Mouse (Mus musculus): ENCODE results near the gene Gm20721. TPM values are rescaled to one million over a fixed set of nuclear protein-coding genes. Genes with fewer than 3 reads are reported as not detected.

Gene Gm20721
- polyA plus RNA-seq, 1 experiment from 2014 or later = 9.1 TPM

DNA sequence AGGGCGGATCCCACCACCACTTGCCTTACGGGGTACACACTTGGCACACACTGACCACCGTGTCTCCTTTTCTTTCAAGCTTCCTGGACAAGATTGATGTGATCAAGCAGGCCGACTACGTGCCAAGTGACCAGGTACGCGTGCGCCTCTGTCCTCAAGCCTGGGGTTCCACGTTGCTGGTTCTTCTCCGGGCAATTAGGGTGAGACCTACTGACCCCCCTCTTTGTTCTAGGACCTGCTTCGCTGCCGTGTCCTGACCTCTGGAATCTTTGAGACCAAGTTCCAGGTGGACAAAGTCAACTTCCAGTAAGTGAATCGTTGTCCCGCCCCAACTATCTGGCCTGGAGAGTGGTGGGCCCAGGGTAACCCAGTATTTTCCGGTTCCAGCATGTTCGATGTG is 1.5 kb downstream of the Gm20721 start:
- no peak for ATAC-seq (ENCODE audit: insufficient read depth, low FRiP score, low TSS enrichment)
- WGBS = 96% methylated on average over 16 of the region's 16 CpGs
- H3K27me3 ChIP-seq (ENCODE audit: control insufficient read depth, insufficient read depth, low read length) = no peaks in the 10 kb centered on the region
- no peaks in the 10 kb centered on the region for H3K9me3 ChIP-seq (ENCODE audit: control insufficient read depth, low read length)
- DNase-seq (ENCODE audit: low spot score) = no peak
- no peak overlapping the region for H3K4me2 ChIP-seq (ENCODE audit: low read depth)
- no peak overlapping the region for H3K9ac ChIP-seq (ENCODE audit: low read length)
- H3K4me1 ChIP-seq (ENCODE audit: control insufficient read depth, insufficient read depth, low read length) = peaks cover 14% of the 10 kb centered on the region
- no peak overlapping the region for H3K4me3 ChIP-seq (ENCODE audit: low read depth, low read length)
- H3K27ac ChIP-seq (ENCODE audit: low read depth, low read length) = no peak overlapping the region
- peaks cover 25% of the 10 kb centered on the region for H3K36me3 ChIP-seq (ENCODE audit: control insufficient read depth, insufficient read depth, low read length)

DNA sequence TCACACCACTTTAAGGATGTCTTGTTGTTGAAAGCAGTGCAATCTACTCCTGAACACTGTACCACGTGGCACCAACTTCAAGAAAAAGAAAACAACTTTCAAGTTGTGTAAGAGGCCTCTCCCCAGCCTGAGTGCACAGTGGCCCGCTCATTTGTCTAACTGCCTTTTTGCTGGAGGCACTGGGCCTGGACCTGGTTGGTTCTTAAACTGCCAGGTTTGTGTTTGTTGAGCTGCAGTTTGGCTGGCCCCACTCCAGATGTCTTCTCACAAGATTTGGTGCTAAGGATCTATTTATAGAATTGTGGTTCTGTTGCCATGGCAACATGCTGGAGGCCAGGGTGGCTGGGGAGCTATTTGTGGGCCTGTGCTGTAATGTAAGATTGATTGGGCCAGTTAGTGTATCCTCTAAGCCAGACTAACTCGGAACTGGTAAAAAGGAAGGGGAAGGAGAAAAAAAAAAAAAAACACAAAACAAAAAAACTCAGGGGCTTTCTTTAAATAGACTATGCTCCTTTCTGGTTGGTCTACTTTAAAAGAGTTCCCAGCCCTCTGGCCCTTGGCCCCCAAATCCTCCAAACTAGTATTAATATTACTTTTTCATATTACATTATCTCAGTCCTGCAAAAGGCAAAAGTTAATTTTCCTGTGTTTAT is 2.4 kb downstream of the Gm20721 start:
- H3K4me2 ChIP-seq (ENCODE audit: low read depth) = no peak overlapping the region
- DNase-seq (ENCODE audit: low spot score) = peak; percentile 70
- H3K4me1 ChIP-seq (ENCODE audit: control insufficient read depth, insufficient read depth, low read length) = peaks cover 14% of the 10 kb centered on the region
- H3K9me3 ChIP-seq (ENCODE audit: control insufficient read depth, low read length) = no peaks in the 10 kb centered on the region
- no peaks in the 10 kb centered on the region for H3K27me3 ChIP-seq (ENCODE audit: control insufficient read depth, insufficient read depth, low read length)
- 26% methylated on average over 3 of the region's 3 CpGs for WGBS
- H3K27ac ChIP-seq (ENCODE audit: low read depth, low read length) = no peak overlapping the region
- no peak overlapping the region for H3K4me3 ChIP-seq (ENCODE audit: low read depth, low read length)
- peaks cover 25% of the 10 kb centered on the region for H3K36me3 ChIP-seq (ENCODE audit: control insufficient read depth, insufficient read depth, low read length)
- ATAC-seq (ENCODE audit: insufficient read depth, low FRiP score, low TSS enrichment) = peak; percentile 56; the same call in 1 of the 2 replicates
- no peak overlapping the region for H3K9ac ChIP-seq (ENCODE audit: low read length)

GRCm38 (mm10) chr2:174343566-174343965 is 2.9 kb downstream of the Gm20721 start:
- H3K4me3 ChIP-seq (ENCODE audit: low read depth, low read length) = no peak overlapping the region
- DNase-seq (ENCODE audit: low spot score) = no peak
- H3K9me3 ChIP-seq (ENCODE audit: control insufficient read depth, low read length) = no peaks in the 10 kb centered on the region
- H3K27ac ChIP-seq (ENCODE audit: low read depth, low read length) = no peak overlapping the region
- peaks cover 14% of the 10 kb centered on the region for H3K4me1 ChIP-seq (ENCODE audit: control insufficient read depth, insufficient read depth, low read length)
- WGBS = 52% methylated on average over 1 of the region's 1 CpGs
- no peak for ATAC-seq (ENCODE audit: insufficient read depth, low FRiP score, low TSS enrichment)
- H3K9ac ChIP-seq (ENCODE audit: low read length) = no peak overlapping the region
- H3K4me2 ChIP-seq (ENCODE audit: low read depth) = no peak overlapping the region
- H3K36me3 ChIP-seq (ENCODE audit: control insufficient read depth, insufficient read depth, low read length) = peaks cover 25% of the 10 kb centered on the region
- H3K27me3 ChIP-seq (ENCODE audit: control insufficient read depth, insufficient read depth, low read length) = no peaks in the 10 kb centered on the region

GRCm38 (mm10) chr2:174342793-174343400 is 3.6 kb downstream of the Gm20721 start:
- no peaks in the 10 kb centered on the region for H3K9me3 ChIP-seq (ENCODE audit: control insufficient read depth, low read length)
- 68% methylated on average over 8 of the region's 8 CpGs for WGBS
- DNase-seq (ENCODE audit: low spot score) = no peak
- ATAC-seq (ENCODE audit: insufficient read depth, low FRiP score, low TSS enrichment) = no peak
- no peak overlapping the region for H3K9ac ChIP-seq (ENCODE audit: low read length)
- H3K4me1 ChIP-seq (ENCODE audit: control insufficient read depth, insufficient read depth, low read length) = peaks cover 14% of the 10 kb centered on the region
- H3K4me3 ChIP-seq (ENCODE audit: low read depth, low read length) = no peak overlapping the region
- no peak overlapping the region for H3K4me2 ChIP-seq (ENCODE audit: low read depth)
- H3K36me3 ChIP-seq (ENCODE audit: control insufficient read depth, insufficient read depth, low read length) = peaks cover 25% of the 10 kb centered on the region
- no peaks in the 10 kb centered on the region for H3K27me3 ChIP-seq (ENCODE audit: control insufficient read depth, insufficient read depth, low read length)
- no peak overlapping the region for H3K27ac ChIP-seq (ENCODE audit: low read depth, low read length)

- H3K4me2 ChIP-seq (ENCODE audit: low read depth) = no peak overlapping the region
- H3K4me3 ChIP-seq (ENCODE audit: low read depth, low read length) = no peak overlapping the region
- peaks cover 17% of the 10 kb centered on the region for H3K36me3 ChIP-seq (ENCODE audit: control insufficient read depth, insufficient read depth, low read length)
- H3K4me1 ChIP-seq (ENCODE audit: control insufficient read depth, insufficient read depth, low read length) = peaks cover 14% of the 10 kb centered on the region
- no peak overlapping the region for H3K9ac ChIP-seq (ENCODE audit: low read length)
- H3K9me3 ChIP-seq (ENCODE audit: control insufficient read depth, low read length) = no peaks in the 10 kb centered on the region
- no peak for DNase-seq (ENCODE audit: low spot score)
- no peak overlapping the region for H3K27ac ChIP-seq (ENCODE audit: low read depth, low read length)
- no peak for ATAC-seq (ENCODE audit: insufficient read depth, low FRiP score, low TSS enrichment)
- WGBS = 88% methylated on average over 4 of the region's 4 CpGs
- H3K27me3 ChIP-seq (ENCODE audit: control insufficient read depth, insufficient read depth, low read length) = no peaks in the 10 kb centered on the region
Observed at GRCm38 (mm10) chr2:174340893-174341580, 5.5 kb downstream of the Gm20721 start.

- peaks cover 10% of the 10 kb centered on the region for H3K36me3 ChIP-seq (ENCODE audit: control insufficient read depth, insufficient read depth, low read length)
- no peak overlapping the region for H3K27ac ChIP-seq (ENCODE audit: low read depth, low read length)
- no peak for DNase-seq (ENCODE audit: low spot score)
- 88% methylated on average over 3 of the region's 3 CpGs for WGBS
- no peak overlapping the region for H3K4me3 ChIP-seq (ENCODE audit: low read depth, low read length)
- H3K9ac ChIP-seq (ENCODE audit: low read length) = no peak overlapping the region
- H3K4me1 ChIP-seq (ENCODE audit: control insufficient read depth, insufficient read depth, low read length) = peaks cover 14% of the 10 kb centered on the region
- no peak overlapping the region for H3K4me2 ChIP-seq (ENCODE audit: low read depth)
- ATAC-seq (ENCODE audit: insufficient read depth, low FRiP score, low TSS enrichment) = peak; percentile 8; the same call in 1 of the 2 replicates
- no peaks in the 10 kb centered on the region for H3K27me3 ChIP-seq (ENCODE audit: control insufficient read depth, insufficient read depth, low read length)
- no peaks in the 10 kb centered on the region for H3K9me3 ChIP-seq (ENCODE audit: control insufficient read depth, low read length)
Observed at GRCm38 (mm10) chr2:174340229-174340892, 6.2 kb downstream of the Gm20721 start.

- Histone ChIP-seq H3K27me3 (ENCODE audit: control insufficient read depth, insufficient read depth, low read length) (no peaks in the 10 kb centered on the region), H3K4me2 (ENCODE audit: low read depth) (no peak overlapping the region), H3K9me3 (ENCODE audit: control insufficient read depth, low read length) (no peaks in the 10 kb centered on the region), H3K36me3 (ENCODE audit: control insufficient read depth, insufficient read depth, low read length) (peaks cover 3% of the 10 kb centered on the region), H3K27ac (ENCODE audit: low read depth, low read length) (no peak overlapping the region), H3K4me1 (ENCODE audit: control insufficient read depth, insufficient read depth, low read length) (peaks cover 14% of the 10 kb centered on the region), H3K9ac (ENCODE audit: low read length) (no peak overlapping the region), H3K4me3 (ENCODE audit: low read depth, low read length) (no peak overlapping the region)
- WGBS = 94% methylated on average over 1 of the region's 1 CpGs
- ATAC-seq (ENCODE audit: insufficient read depth, low FRiP score, low TSS enrichment) (peak; percentile 17; the same call in 1 of the 2 replicates), DNase-seq (ENCODE audit: low spot score) (no peak)
Observed at GRCm38 (mm10) chr2:174339701-174340100, 6.8 kb downstream of the Gm20721 start.

- Histone ChIP-seq H3K27ac (ENCODE audit: low read depth, low read length) (no peak overlapping the region), H3K4me2 (ENCODE audit: low read depth) (no peak overlapping the region), H3K27me3 (ENCODE audit: control insufficient read depth, insufficient read depth, low read length) (no peaks in the 10 kb centered on the region), H3K4me1 (ENCODE audit: control insufficient read depth, insufficient read depth, low read length) (peaks cover 7% of the 10 kb centered on the region; the same call in 1 of the 2 replicates), H3K9me3 (ENCODE audit: control insufficient read depth, low read length) (no peaks in the 10 kb centered on the region), H3K4me3 (ENCODE audit: low read depth, low read length) (no peak overlapping the region), H3K36me3 (ENCODE audit: control insufficient read depth, insufficient read depth, low read length) (peaks cover 2% of the 10 kb centered on the region; the same call in 1 of the 2 replicates), H3K9ac (ENCODE audit: low read length) (no peak overlapping the region)
- DNase-seq (ENCODE audit: low spot score) = no peak
- ATAC-seq (ENCODE audit: insufficient read depth, low FRiP score, low TSS enrichment) = no peak
- 93% methylated on average over 13 of the region's 13 CpGs for WGBS
Observed at GRCm38 (mm10) chr2:174337275-174337674, 9.2 kb downstream of the Gm20721 start.
